In the genomic region with DNA sequence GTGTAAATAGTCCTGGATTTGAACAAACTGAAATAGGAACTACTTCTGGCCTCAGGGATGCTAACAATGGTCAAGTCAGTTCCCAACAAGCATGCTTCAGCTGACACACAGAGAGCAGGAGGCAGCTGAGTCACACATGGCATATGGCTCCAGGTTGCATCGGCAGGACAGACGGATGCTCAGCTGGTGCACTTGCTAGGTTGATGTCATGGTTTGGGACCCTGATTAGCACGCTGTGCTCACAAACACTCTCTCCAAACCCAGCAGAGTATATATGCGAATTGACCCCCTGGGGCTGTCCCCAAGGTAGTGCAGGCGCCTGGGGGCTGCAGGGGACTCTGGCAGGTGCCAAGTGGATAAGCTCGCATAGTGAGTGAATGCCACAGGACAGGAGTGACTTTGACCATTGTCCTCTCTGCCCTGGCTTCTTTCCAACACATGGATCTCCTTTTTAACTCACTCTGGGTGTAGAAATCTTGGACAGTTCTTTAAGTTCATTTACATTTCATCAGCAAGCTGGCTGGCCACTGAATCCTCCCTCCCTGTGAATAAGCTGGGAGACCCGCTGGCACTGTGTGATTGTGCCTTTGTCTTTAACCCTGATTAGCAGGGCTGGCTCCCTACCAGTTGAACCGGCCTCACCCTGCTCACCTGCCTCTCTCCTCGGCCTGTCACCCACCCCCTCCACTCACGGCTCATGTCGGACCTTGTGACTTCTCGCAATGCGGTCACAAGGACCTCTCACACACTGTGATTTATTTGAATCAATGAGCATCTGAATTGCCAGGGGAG, we compare ENCODE assay signal across 14 mouse cellular contexts. TPM values are rescaled to one million over a fixed set of nuclear protein-coding genes. Genes with fewer than 3 reads are reported as not detected.
DNase-seq lines count a peak whose midpoint lies in the region; ATAC-seq lines count a peak whose summit lies in the region.
"Had no signal": no experiment of that assay in that cellular context is flagged by ENCODE, and none has a peak within 500 bp of the region (broad histone marks: within the 10 kb centered on the region; RNA-seq: fewer than 3 reads in every experiment).

No protein-coding gene starts in this region.

- H3K27me3 ChIP-seq in hindbrain, embryonic 12.5 days: no peaks in the 10 kb centered on the region; the same call in 1 of the 2 replicates
- no peaks in the 10 kb centered on the region for H3K27me3 ChIP-seq in midbrain, embryonic 14.5 days (ENCODE audit: control insufficient read depth, insufficient read depth, low read length)
- H3K27me3 ChIP-seq in heart, embryonic 10.5 days (ENCODE audit: insufficient read depth, poor library complexity, severe bottlenecking): peaks cover 83% of the 10 kb centered on the region

- DNase-seq in cerebellum, adult 11 months: peak; percentile 82
- peak; percentile 81 to 85 for DNase-seq in cerebellum, postnatal 10 days
- DNase-seq in midbrain, embryonic 14.5 days: peak; percentile 56
- DNase-seq in adrenal gland, adult (ENCODE audit: inconsistent age in 2 of 2, low spot score in 1 of 2): no peak
- DNase-seq in c-Kit-positive CD71-positive TER-119-positive erythroid progenitor cells, embryonic 14.5 days (ENCODE audit: low spot score): no peak
- DNase-seq in heart, embryonic 10.5 days (ENCODE audit: low spot score): no peak
- DNase-seq: gastrocnemius, postnatal 10 days; heart, postnatal 14 days had no signal

- peak overlapping the region; percentile 0 for H3K27ac ChIP-seq in hindbrain, embryonic 12.5 days
- H3K27ac ChIP-seq in midbrain, embryonic 14.5 days (replicated peaks; ENCODE audit: low read depth, low read length): peak overlapping the region; percentile 38; the same call in 1 of the 2 replicates
- no peak overlapping the region for H3K27ac ChIP-seq in heart, embryonic 10.5 days
- H3K27ac ChIP-seq: limb, embryonic 12.5 days had no signal

- H3K4me1 ChIP-seq in hindbrain, embryonic 12.5 days: peaks cover 37% of the 10 kb centered on the region
- peaks cover 33% of the 10 kb centered on the region for H3K4me1 ChIP-seq in midbrain, embryonic 14.5 days (ENCODE audit: control insufficient read depth, insufficient read depth, low read length)
- H3K4me1 ChIP-seq in heart, embryonic 10.5 days: peaks cover 24% of the 10 kb centered on the region

- ATAC-seq in hindbrain, embryonic 12.5 days (ENCODE audit: low FRiP score): peak; percentile 46
- 0 out of 2 replicates have a peak, but pooled peaks have one; percentile 28 for ATAC-seq in midbrain, embryonic 14.5 days (ENCODE audit: low FRiP score, low TSS enrichment)
- ATAC-seq: activated CD4-positive, CD25-positive, alpha-beta regulatory T cell, adult 4 months had no signal

- no peak overlapping the region for H3K4me3 ChIP-seq in hindbrain, embryonic 12.5 days
- no peak overlapping the region for H3K4me3 ChIP-seq in midbrain, embryonic 14.5 days (replicated peaks; ENCODE audit: low read depth, low read length)
- no peak overlapping the region for H3K4me3 ChIP-seq in heart, embryonic 10.5 days
- H3K4me3 ChIP-seq: limb, embryonic 12.5 days had no signal

- WGBS in hindbrain, embryonic 12.5 days: 18% methylated on average over 13 of the region's 13 CpGs
- 5% methylated on average over 13 of the region's 13 CpGs for WGBS in midbrain, embryonic 14.5 days
- WGBS in heart, embryonic 10.5 days: 36% methylated on average over 13 of the region's 13 CpGs

- peak overlapping the region; percentile 28; the same call in 1 of the 2 replicates for H3K9ac ChIP-seq in hindbrain, embryonic 12.5 days
- no peak overlapping the region for H3K9ac ChIP-seq in midbrain, embryonic 14.5 days (replicated peaks; ENCODE audit: low read length)
- H3K9ac ChIP-seq: limb, embryonic 12.5 days had no signal

- no peaks in the 10 kb centered on the region for H3K9me3 ChIP-seq in hindbrain, embryonic 12.5 days (replicated peaks)
- no peaks in the 10 kb centered on the region for H3K9me3 ChIP-seq in midbrain, embryonic 14.5 days (ENCODE audit: control insufficient read depth, low read length)
- H3K9me3 ChIP-seq in heart, embryonic 10.5 days: no peaks in the 10 kb centered on the region
- H3K9me3 ChIP-seq: limb, embryonic 12.5 days had no signal

- H3K4me2 ChIP-seq in hindbrain, embryonic 12.5 days (replicated peaks): peak overlapping the region; percentile 11; the same call in 1 of the 2 replicates
- H3K4me2 ChIP-seq in midbrain, embryonic 14.5 days (ENCODE audit: low read length): peak overlapping the region; percentile 8; the same call in 1 of the 2 replicates
- H3K4me2 ChIP-seq: limb, embryonic 12.5 days had no signal

- H3K36me3 ChIP-seq in hindbrain, embryonic 12.5 days: no peaks in the 10 kb centered on the region
- no peaks in the 10 kb centered on the region for H3K36me3 ChIP-seq in midbrain, embryonic 14.5 days (ENCODE audit: control insufficient read depth, insufficient read depth, low read length)
- H3K36me3 ChIP-seq in heart, embryonic 10.5 days: no peaks in the 10 kb centered on the region
- H3K36me3 ChIP-seq: limb, embryonic 12.5 days had no signal

RNA-seq across cellular contexts. Expression of gene Gm6588, which starts 35.9 kb away (rescaled TPM):
- 0.37 and 0.64 TPM in 2 replicates for polyA plus RNA-seq in hindbrain, embryonic 12.5 days (2016; fragmentation: Nextera tagmentation; extraction: Ambion mirVana)
- polyA plus RNA-seq in midbrain, embryonic 14.5 days (2014; fragmentation: Nextera tagmentation; extraction: Ambion mirVana): 0.26 and 0.61 TPM in 2 replicates
- polyA plus RNA-seq in heart, embryonic 10.5 days (2016; fragmentation: Nextera tagmentation; extraction: Ambion mirVana): 0.11 TPM in 1 of 2 replicates, not detected in the other
- polyA plus RNA-seq: activated CD4-positive, CD25-positive, alpha-beta regulatory T cell, adult 4 months; embryonic facial prominence, embryonic 14.5 days; limb, embryonic 12.5 days; lung, embryonic 16.5 days; small intestine, adult 2 months had no signal

Comparison
In these comparisons a context has a peak if more than half of its experiments do, and no peak if none do; other contexts are left out.
1. DNase-seq: peak in cerebellum, adult 11 months (single experiment), cerebellum, postnatal 10 days (2 of 2) and midbrain, embryonic 14.5 days (single experiment); none in adrenal gland, adult (0 of 2), c-Kit-positive CD71-positive TER-119-positive erythroid progenitor cells, embryonic 14.5 days (single experiment) and heart, embryonic 10.5 days (single experiment).